Mouse (Mus musculus) left cerebral cortex, adult 18-20 months (tissue): ENCODE data around the gene 2010106E10Rik. TPM values are rescaled to one million over a fixed set of nuclear protein-coding genes. Genes with fewer than 3 reads are reported as not detected.

Experiments
- DNase-seq, 2 experiments: peaks; one replicate each; pipeline ENCODE4 v3.0.0; 2021 to 2022; ENCODE audit warnings: low spot score in 2 of 2, mixed read lengths in 1 of 2
- long read RNA-seq, 2 experiments: library from polyadenylated mRNA; stranded (forward); transcript quantifications; one replicate each; pipeline ENCODE4 v2.0.0; 2021
- total RNA-seq, 2 experiments: library from RNA; stranded (reverse); gene quantifications; 2 replicates each; pipeline ENCODE4 v1.2.3; 2021

Gene 2010106E10Rik
- not detected for total RNA-seq
- long read RNA-seq, experiment 1 = 0 reads
- long read RNA-seq, experiment 2 = 0 reads

DNA sequence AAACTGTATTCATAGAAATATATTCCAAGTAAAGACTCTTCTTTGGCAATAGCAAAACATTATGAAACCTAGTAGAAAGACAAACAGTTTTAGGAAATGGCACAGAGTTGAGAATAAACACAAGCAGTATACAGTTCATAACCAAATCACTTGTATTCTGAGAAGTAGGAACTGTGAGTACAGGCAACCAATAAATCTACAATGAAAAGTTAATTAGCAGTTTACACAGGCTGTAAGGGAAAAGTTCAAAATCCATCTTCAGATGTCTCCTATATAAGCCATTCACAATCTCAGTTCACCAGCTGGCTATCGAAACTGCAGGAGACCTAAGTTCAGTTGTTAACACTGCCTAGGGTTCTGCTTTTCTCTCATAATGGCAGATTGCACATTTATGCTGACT, at the start of gene 2010106E10Rik:
2010106E10Rik (plus strand) TSS at position 301 of the 400 bp plus-strand sequence.
- DNase-seq = no peak

- DNase-seq = no peak
Measured at GRCm38 (mm10) chrX:112505651-112506050, 10.6 kb downstream of the 2010106E10Rik start.

DNA sequence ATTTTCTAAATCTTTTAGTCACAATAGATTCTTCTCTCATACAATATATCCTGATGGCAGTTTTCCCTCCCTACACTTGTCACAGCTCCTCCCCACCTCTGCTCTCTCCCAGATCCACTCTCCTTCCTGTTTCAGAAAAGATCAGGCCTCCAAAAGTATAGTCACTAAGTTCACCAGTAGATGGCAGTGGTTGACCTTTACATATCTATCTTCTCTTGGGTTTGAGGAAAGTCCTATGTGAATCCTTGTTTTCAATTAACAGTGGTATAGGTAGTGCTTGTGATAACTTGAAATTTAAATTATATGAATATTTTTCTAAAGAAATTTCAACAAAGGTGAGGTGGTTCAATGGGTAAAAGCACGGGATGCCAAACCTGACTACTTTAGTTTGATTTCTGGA, 29.7 kb downstream of the 2010106E10Rik start:
- peak in 1 of 2 experiments; percentile 1 for DNase-seq

- DNase-seq = no peak
Measured at GRCm38 (mm10) chrX:112543115-112543514, 48.0 kb downstream of the 2010106E10Rik start.

DNA sequence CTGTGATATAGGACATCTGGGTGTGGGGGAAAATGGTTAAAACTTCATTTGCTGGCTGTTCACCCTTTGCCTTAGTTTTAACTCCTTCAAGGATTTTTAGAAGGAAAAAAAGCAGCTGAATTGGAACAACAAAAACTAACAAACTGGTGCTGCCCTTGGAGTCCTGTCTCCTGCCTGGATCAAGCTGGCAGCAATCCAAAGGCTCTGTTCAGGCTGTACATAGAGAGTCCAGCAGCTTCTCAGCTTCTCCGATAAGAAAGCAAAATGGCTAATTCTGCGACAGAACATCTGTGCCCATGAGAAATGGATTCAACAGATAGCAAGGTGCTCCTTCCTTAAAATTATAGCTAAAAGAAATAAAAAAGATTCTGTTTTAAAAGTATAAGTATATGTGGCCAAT, 72.6 kb downstream of the 2010106E10Rik start:
- no peak for DNase-seq

- peak; percentile 51 to 58 for DNase-seq
Measured at GRCm38 (mm10) chrX:112600511-112601305, 105.6 kb downstream of the 2010106E10Rik start, which contains the start of gene Zfp711. TSS of gene Zfp711 (plus strand) at chrX:112600526.

GRCm38 (mm10) chrX:112601306-112602120, 106.4 kb downstream of the 2010106E10Rik start:
- DNase-seq = peak; percentile 3 to 36

Other genes with a start within 250 kb of the 2010106E10Rik start
- 1 to 10 TPM; 6.0 TPM for gene Apool, start 183.9 kb upstream of the 2010106E10Rik start, total RNA-seq
- not detected for gene Satl1, start 88.5 kb upstream of the 2010106E10Rik start, total RNA-seq
- gene Zfp711, start 105.3 kb downstream of the 2010106E10Rik start, total RNA-seq = 1 to 10 TPM; 7.6 to 8.9 TPM
- gene Pof1b, start 203.4 kb downstream of the 2010106E10Rik start, total RNA-seq = not detected